Mouse (Mus musculus) G1E (cell line): ENCODE measurements at regions not wholly inside any gene's neighbourhood (a gene's known extent, or its start where the extent isn't known, plus 50 kb on each side); places are given as distances from the start of the nearest gene placed in this dataset.

Experiments
- ATAC-seq: 2 replicates; pipeline ENCODE4 v1.8.0; 2016; ENCODE audit warnings: mild to moderate bottlenecking; ENCODE audit not compliant: insufficient number of reproducible peaks, poor library complexity, low FRiP score, severe bottlenecking; ENCODE audit errors: extremely low read depth
- DNase-seq: peaks from one replicate; pipeline ENCODE4 v3.0.0; 2012; ENCODE audit warnings: low spot score
- H3K27me3 ChIP-seq: 2 replicates; pipeline ENCODE4 v1.6.1; 2012; ENCODE audit warnings: mild to moderate bottlenecking, low read length, inconsistent platforms; ENCODE audit not compliant: insufficient read depth
- H3K36me3 ChIP-seq: replicated peaks from 2 replicates; pipeline ENCODE3; 2012; ENCODE audit warnings: mild to moderate bottlenecking, inconsistent platforms
- H3K4me1 ChIP-seq: 2 replicates; pipeline ENCODE4 v1.6.1; 2012; ENCODE audit warnings: low read depth, low read length, inconsistent platforms, mixed read lengths; ENCODE audit not compliant: insufficient read depth
- H3K4me3 ChIP-seq: 2 replicates; pipeline ENCODE4 v1.5.1; 2012; ENCODE audit warnings: low read depth, mild to moderate bottlenecking, inconsistent platforms, low read length, moderate library complexity, mixed read lengths
- H3K9me3 ChIP-seq: replicated peaks from 2 replicates; pipeline ENCODE4 v1.6.1; 2012; ENCODE audit warnings: inconsistent platforms
- CTCF ChIP-seq: IDR thresholded peaks from 2 replicates; pipeline ENCODE4 v1.5.1; 2012; ENCODE audit warnings: low read depth, low read length, inconsistent platforms, mixed read lengths
- GATA1 ChIP-seq: IDR thresholded peaks from 2 replicates; pipeline ENCODE4 v1.6.1; 2012; ENCODE audit warnings: borderline replicate concordance, low read length, inconsistent platforms, mixed read lengths
- GATA2 ChIP-seq: IDR thresholded peaks from 2 replicates; pipeline ENCODE4 v1.6.1; 2012; ENCODE audit warnings: low read depth, low read length, inconsistent platforms, borderline replicate concordance
- POLR2AphosphoS5 ChIP-seq: IDR thresholded peaks from 2 replicates; pipeline ENCODE4 v1.6.1; 2012; ENCODE audit warnings: low read depth, low read length, inconsistent platforms; ENCODE audit not compliant: insufficient replicate concordance
- TAL1 ChIP-seq: conservative IDR thresholded peaks from 2 replicates; pipeline ENCODE4 v1.6.1; 2012; ENCODE audit warnings: low read depth, low read length, inconsistent platforms, mixed read lengths

DNA sequence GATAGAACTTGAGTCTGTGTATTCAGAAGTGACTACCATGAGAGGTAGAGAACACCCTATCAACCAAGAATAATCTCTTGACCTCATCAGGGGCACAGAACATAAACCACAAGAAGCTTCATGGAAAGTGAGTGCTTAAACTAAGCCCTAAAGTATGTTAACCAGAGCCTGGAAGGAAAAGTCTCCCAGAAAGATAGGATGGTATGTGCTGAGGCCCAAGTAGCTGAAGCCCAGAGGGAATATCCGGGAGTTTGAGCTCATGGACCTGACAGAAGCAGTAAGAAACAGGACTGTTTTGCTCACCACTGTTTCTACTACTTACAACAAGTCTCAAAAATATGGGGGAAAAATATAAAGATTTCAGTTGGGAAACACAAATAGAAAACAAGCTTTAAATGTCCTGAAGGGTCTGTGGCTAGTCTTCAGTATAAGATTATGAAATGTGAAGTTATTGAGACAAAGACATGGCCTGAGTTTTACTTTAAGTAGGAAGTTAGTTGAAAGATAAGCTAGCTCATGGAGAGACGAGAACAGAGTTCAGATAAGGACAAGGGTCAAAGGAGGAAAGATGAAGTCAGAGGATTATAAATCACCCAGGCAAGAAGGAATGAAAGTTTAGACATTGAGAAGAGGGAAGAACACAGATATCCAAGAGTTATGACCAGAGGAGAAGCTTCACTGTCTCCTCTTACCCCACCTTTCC is 315.8 kb upstream of the Tbl1xr1 start:
- DNase-seq (no peak), ATAC-seq (no peak)
- no peaks in the 10 kb centered on the region for H3K9me3 ChIP-seq
- H3K4me1 ChIP-seq, result no peaks in the 10 kb centered on the region
- H3K36me3 ChIP-seq, result no peaks in the 10 kb centered on the region
- TF ChIP-seq GATA2 (no peak), GATA1 (no peak), POLR2AphosphoS5 (no peak)
- no peaks in the 10 kb centered on the region for H3K27me3 ChIP-seq
- H3K4me3 ChIP-seq, result no peak overlapping the region

DNA sequence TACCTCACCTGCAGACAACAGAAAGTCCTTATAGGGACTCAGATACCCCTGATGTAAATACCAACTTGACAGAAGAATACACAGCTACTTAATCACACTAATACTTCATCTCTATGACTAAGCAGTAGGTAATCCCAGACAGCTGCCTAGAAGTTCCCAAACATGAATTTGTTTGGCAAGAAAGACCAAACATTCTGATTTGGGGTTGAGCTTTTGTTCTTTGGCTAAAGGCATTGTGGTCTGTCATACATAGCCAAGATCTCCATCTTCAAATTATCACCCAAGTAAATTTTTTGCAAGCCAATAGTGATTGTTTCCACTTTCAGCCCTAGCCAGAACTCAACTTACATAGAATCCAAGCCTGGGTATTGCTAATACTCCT is 315.2 kb upstream of the Tbl1xr1 start:
- Histone ChIP-seq H3K4me1 (no peaks in the 10 kb centered on the region), H3K36me3 (no peaks in the 10 kb centered on the region), H3K27me3 (no peaks in the 10 kb centered on the region), H3K9me3 (no peaks in the 10 kb centered on the region), H3K4me3 (no peak overlapping the region)
- TF ChIP-seq GATA1, result no peak
- ATAC-seq, result no peak
- DNase-seq, result no peak

DNA sequence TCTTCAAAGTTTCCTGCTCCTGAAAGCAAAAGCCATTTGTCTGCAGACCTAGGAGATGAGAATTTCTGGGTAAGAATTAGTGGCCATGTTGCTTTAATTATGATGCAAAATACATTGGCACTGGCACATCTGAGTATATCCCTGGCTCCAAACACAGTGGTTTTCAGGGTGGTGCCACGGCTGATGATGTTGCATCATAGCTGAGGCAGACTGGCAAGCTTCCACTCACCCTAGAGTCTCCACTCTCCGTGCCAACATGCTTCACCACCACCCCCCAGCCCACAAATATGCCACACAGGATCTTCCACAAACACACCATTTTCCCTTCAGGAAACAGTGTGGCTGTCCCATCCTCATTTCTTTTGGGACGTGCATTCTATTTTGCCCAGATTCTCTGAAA is 314.5 kb upstream of the Tbl1xr1 start:
- TF ChIP-seq GATA1 (no peak), POLR2AphosphoS5 (no peak), TAL1 (no peak), GATA2 (no peak), CTCF (no peak)
- Histone ChIP-seq H3K4me1 (no peaks in the 10 kb centered on the region), H3K36me3 (no peaks in the 10 kb centered on the region), H3K4me3 (no peak overlapping the region), H3K9me3 (no peaks in the 10 kb centered on the region), H3K27me3 (no peaks in the 10 kb centered on the region)
- ATAC-seq (no peak), DNase-seq (no peak)

DNA sequence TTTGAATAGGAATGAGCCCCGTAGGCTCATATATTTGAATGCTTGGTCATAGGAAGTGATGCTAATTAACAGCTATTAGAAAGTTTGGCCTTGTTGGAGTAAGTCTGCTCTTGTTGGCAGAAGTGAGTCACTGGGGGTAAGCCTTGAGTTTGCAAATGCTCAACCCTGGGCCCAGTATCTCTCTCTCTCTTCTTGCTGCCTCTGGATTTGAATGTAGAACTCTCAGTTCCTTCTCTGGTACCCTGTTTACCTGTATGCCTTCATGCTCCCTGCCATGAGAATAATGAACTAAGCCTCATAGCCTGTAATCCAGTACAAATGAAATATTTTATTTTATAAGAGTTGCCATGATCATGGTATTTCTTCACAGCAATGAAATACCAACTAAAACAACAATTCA is 308.4 kb upstream of the Tbl1xr1 start:
- Histone ChIP-seq H3K4me3 (no peak overlapping the region), H3K27me3 (peaks cover 12% of the 10 kb centered on the region), H3K9me3 (no peaks in the 10 kb centered on the region), H3K36me3 (no peaks in the 10 kb centered on the region), H3K4me1 (no peaks in the 10 kb centered on the region)
- ATAC-seq, result no peak
- no peak for DNase-seq
- TF ChIP-seq POLR2AphosphoS5, result no peak
- TF ChIP-seq GATA1, result no peak
- TF ChIP-seq GATA2, result no peak
- TF ChIP-seq CTCF, result no peak
- no peak for TF ChIP-seq TAL1

DNA sequence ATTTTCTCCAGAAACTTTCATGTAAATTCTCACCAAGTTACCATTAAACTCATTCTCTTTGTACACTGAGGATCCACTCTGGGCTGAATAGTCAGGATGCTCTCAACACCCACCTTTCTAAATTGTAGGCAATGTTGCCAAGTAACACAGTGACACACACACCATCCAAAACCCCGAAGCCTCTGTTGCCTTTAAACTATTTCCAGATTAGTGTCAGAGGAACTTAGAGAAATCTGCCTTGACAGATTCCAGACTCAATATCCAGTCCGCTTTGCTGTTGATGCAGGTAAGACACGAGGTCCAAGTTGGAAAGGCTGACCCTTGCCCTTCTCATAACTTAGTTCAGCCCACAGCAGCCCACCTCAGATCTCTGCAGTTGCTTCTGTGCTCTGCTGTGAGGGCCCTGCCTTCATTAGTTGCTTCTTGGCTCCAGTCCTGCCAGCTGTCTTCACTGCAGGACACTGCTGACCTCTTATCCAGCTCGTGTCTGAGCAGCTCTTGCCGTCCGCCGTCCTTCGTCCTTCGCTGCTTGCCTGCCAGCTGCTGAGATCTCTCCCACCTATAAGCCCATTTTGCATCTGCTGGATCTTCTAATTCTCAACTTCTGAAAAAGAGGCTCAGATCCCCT is 306.4 kb upstream of the Tbl1xr1 start:
- ATAC-seq (no peak), DNase-seq (no peak)
- Histone ChIP-seq H3K36me3 (no peaks in the 10 kb centered on the region), H3K4me3 (no peak overlapping the region), H3K27me3 (peaks cover 12% of the 10 kb centered on the region), H3K4me1 (no peaks in the 10 kb centered on the region), H3K9me3 (no peaks in the 10 kb centered on the region)
- no peak for TF ChIP-seq POLR2AphosphoS5
- no peak for TF ChIP-seq GATA2
- no peak for TF ChIP-seq CTCF

DNA sequence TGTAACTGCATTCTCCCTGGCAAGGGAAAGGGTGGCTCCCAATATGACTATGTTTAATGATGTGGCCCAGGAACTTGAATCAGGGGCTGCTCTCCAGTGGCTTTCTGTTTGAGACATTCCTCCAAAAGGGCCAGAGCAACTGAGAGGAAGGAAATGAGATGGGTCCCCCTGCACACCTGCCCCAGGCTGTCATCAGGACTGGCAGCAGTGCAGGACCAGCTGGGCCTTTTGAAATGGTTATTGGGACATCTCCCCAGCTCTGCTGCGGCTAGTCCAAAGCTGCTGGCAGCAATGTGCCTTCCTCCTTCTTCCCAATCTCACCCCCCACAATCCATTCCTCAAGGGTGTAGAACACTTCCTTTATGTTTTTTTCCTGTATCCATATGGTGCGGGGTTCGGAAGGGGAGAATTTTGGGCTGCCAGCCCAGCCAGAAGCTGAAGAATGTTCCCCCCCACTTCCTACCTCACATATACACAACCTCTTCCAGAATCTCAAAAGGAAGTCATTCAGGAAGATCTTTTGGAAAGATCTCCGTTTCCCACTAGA is 304.6 kb upstream of the Tbl1xr1 start:
- TF ChIP-seq CTCF, result no peak
- TF ChIP-seq GATA1, result no peak
- no peak for TF ChIP-seq POLR2AphosphoS5
- TF ChIP-seq TAL1, result no peak
- no peak for TF ChIP-seq GATA2
- no peaks in the 10 kb centered on the region for H3K4me1 ChIP-seq
- H3K4me3 ChIP-seq, result no peak overlapping the region
- H3K36me3 ChIP-seq, result no peaks in the 10 kb centered on the region
- peaks cover 14% of the 10 kb centered on the region for H3K27me3 ChIP-seq
- no peaks in the 10 kb centered on the region for H3K9me3 ChIP-seq
- DNase-seq, result no peak
- no peak for ATAC-seq

DNA sequence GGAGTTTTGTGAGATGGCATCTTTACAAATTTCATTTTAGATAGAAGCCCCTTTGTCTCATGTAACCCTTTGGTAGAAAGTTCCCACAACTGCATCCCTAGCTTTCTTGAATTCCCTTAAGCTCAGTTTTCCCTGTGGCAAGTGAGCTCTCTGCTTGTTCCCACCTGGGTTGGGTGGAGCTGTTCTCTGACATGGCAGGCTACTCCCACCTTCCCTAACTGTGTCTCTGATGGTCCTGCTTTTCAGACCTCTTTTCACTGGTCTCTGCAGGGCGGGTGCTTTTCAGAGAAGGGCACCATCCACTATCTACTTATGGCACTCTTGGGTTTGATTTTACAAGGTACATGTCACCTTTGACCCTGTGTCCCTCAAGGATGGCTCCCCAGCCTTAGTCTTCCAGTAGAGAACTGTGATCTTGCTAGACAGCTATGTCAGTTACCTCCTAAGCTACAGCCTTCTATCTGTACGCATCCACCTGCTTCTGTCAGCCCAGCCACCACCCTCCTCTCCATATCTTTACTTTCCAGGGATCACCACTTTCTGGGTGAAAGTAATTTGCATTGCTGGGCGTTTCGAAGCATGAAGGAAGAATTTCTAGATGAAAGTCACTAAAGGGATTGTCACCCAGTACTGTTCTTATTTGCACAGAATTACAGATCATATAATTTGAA is 302.1 kb upstream of the Tbl1xr1 start:
- no peak for ATAC-seq
- Histone ChIP-seq H3K36me3 (no peaks in the 10 kb centered on the region), H3K4me1 (no peaks in the 10 kb centered on the region), H3K4me3 (no peak overlapping the region), H3K27me3 (peaks cover 14% of the 10 kb centered on the region), H3K9me3 (no peaks in the 10 kb centered on the region)
- no peak for TF ChIP-seq TAL1
- TF ChIP-seq POLR2AphosphoS5, result no peak
- TF ChIP-seq CTCF, result no peak
- TF ChIP-seq GATA1, result no peak
- no peak for TF ChIP-seq GATA2
- DNase-seq, result no peak
